Mouse (Mus musculus) forebrain, embryonic 14.5 days (tissue): ENCODE data around the gene Rbx1. TPM values are rescaled to one million over a fixed set of nuclear protein-coding genes. Genes with fewer than 3 reads are reported as not detected.
A peak's percentile ranks its signal among the peaks of the same experiment; 100 is the strongest.

Source experiments
- ATAC-seq: fragments of 200-750 bp; cut with Nextera tagmentation; 2 replicates; pipeline ENCODE4 v1.8.0; 2017; ENCODE audit warnings: mild to moderate bottlenecking, moderate library complexity
- DNase-seq: peaks from one replicate; pipeline ENCODE4 v3.0.0-alpha.2; 2015; ENCODE audit warnings: low spot score
- H3K27ac ChIP-seq: fragments of 300-500 bp; sonication (generic); 2 replicates; pipeline ENCODE4 v1.5.1; 2014; ENCODE audit warnings: low read depth, mild to moderate bottlenecking, control low read depth, low read length, moderate library complexity
- H3K27me3 ChIP-seq: fragments of 300-500 bp; sonication (generic); replicated peaks from 2 replicates; pipeline ENCODE4 v1.6.1; 2014; ENCODE audit warnings: low read length, control low read depth, mixed read lengths; ENCODE audit not compliant: control insufficient read depth, insufficient read depth
- H3K36me3 ChIP-seq: fragments of 300-500 bp; sonication (generic); 2 replicates; pipeline ENCODE4 v1.6.1; 2014; ENCODE audit warnings: low read length, control low read depth; ENCODE audit not compliant: control insufficient read depth, insufficient read depth
- H3K4me1 ChIP-seq: fragments of 300-500 bp; sonication (generic); 2 replicates; pipeline ENCODE4 v1.6.1; 2014; ENCODE audit warnings: antibody characterized with exemption, low read length, control low read depth; ENCODE audit not compliant: control insufficient read depth, insufficient read depth
- H3K4me2 ChIP-seq: fragments of 300-500 bp; sonication (generic); 2 replicates; pipeline ENCODE4 v1.6.1; 2014; ENCODE audit warnings: mild to moderate bottlenecking, control low read depth, low read length
- H3K4me3 ChIP-seq: fragments of 300-500 bp; sonication (generic); 2 replicates; pipeline ENCODE4 v1.5.1; 2014; ENCODE audit warnings: low read depth, low read length, control low read depth
- H3K9ac ChIP-seq: fragments of 300-500 bp; sonication (generic); 2 replicates; pipeline ENCODE4 v1.6.1; 2014; ENCODE audit warnings: mild to moderate bottlenecking, low read length, control low read depth, moderate library complexity
- H3K9me3 ChIP-seq: fragments of 300-500 bp; sonication (generic); replicated peaks from 2 replicates; pipeline ENCODE4 v1.6.1; 2016; ENCODE audit warnings: low read length, control low read depth, mixed read lengths; ENCODE audit not compliant: control insufficient read depth
- WGBS: fragments of 180-500 bp; shearing (Covaris S2); extraction: QIAGEN DNeasy Blood & Tissue Kit; methylation state at CpG from one replicate; pipeline ENCODE4 v1.1.7; 2014; 5-methylcytosine and 5-hydroxymethylcytosine counted together
- polyA plus RNA-seq: library from polyadenylated mRNA; unstranded; fragments of >200 nt; fragmentation: Nextera tagmentation; extraction: Ambion mirVana; gene quantifications from 2 replicates; pipeline ENCODE4 v1.2.1, GENCODE M21; 2014

Rbx1 gene
- polyA plus RNA-seq, 1 experiment from 2014 or later: 641 TPM

GRCm38 (mm10) chr15:81439236-81439635 lies 26.9 kb upstream of the Rbx1 start:
- Histone ChIP-seq H3K36me3 (peaks cover 25% of the 10 kb centered on the region), H3K9ac (no peak overlapping the region), H3K4me1 (no peaks in the 10 kb centered on the region), H3K4me3 (no peak overlapping the region), H3K27me3 (no peaks in the 10 kb centered on the region), H3K4me2 (no peak overlapping the region), H3K27ac (no peak overlapping the region), H3K9me3 (no peaks in the 10 kb centered on the region)
- ATAC-seq (no peak), DNase-seq (no peak)

- Histone ChIP-seq H3K36me3 (peaks cover 19% of the 10 kb centered on the region), H3K4me3 (no peak overlapping the region)
- peak; percentile 63; the same call in 1 of the 2 replicates for ATAC-seq
Observed at GRCm38 (mm10) chr15:81448463-81448862, 17.6 kb upstream of the Rbx1 start.

GRCm38 (mm10) chr15:81461523-81461922 lies 4.6 kb upstream of the Rbx1 start:
- Histone ChIP-seq H3K27me3 (no peaks in the 10 kb centered on the region), H3K4me2 (no peak overlapping the region), H3K27ac (no peak overlapping the region), H3K4me1 (0 out of 2 replicates have a peak, but pooled peaks cover 3% of the 10 kb centered on the region), H3K36me3 (peaks cover 4% of the 10 kb centered on the region; the same call in 1 of the 2 replicates), H3K9ac (no peak overlapping the region), H3K4me3 (no peak overlapping the region), H3K9me3 (no peaks in the 10 kb centered on the region)
- no peak for ATAC-seq
- WGBS: 81% methylated on average over 7 of the region's 7 CpGs
- no peak for DNase-seq

More at GRCm38 (mm10) chr15:81448463-81448862, 17.6 kb upstream of the Rbx1 start:
- WGBS: 54% methylated on average over 3 of the region's 3 CpGs
- no peak overlapping the region for H3K9ac ChIP-seq
- no peaks in the 10 kb centered on the region for H3K4me1 ChIP-seq
- no peak overlapping the region for H3K4me2 ChIP-seq
- no peaks in the 10 kb centered on the region for H3K27me3 ChIP-seq
- DNase-seq: peak; percentile 89
- H3K9me3 ChIP-seq: no peaks in the 10 kb centered on the region
- 0 out of 2 replicates have a peak overlapping the region, but pooled peaks have one; percentile 21 for H3K27ac ChIP-seq

- DNase-seq: no peak
- 79% methylated on average over 12 of the region's 12 CpGs for WGBS
- no peaks in the 10 kb centered on the region for H3K9me3 ChIP-seq
Observed at GRCm38 (mm10) chr15:81465016-81465660, 958 bp upstream of the Rbx1 start.

GRCm38 (mm10) chr15:81466738-81467113 lies 630 bp downstream of the Rbx1 start:
- peaks cover 14% of the 10 kb centered on the region for H3K4me1 ChIP-seq
- H3K27ac ChIP-seq: peak overlapping the region; percentile 87
- H3K27me3 ChIP-seq: no peaks in the 10 kb centered on the region
- no peak for DNase-seq
- H3K9me3 ChIP-seq: no peaks in the 10 kb centered on the region
- peak overlapping the region; percentile 61 for H3K4me3 ChIP-seq
- peaks cover 27% of the 10 kb centered on the region for H3K36me3 ChIP-seq
- peak overlapping the region; percentile 60 for H3K4me2 ChIP-seq
- peak overlapping the region; percentile 78 for H3K9ac ChIP-seq
- under 1% methylated on average over 15 of the region's 15 CpGs for WGBS
- no peak for ATAC-seq

More at GRCm38 (mm10) chr15:81465016-81465660, 958 bp upstream of the Rbx1 start:
- peak overlapping the region; percentile 61 for H3K4me3 ChIP-seq
- peak overlapping the region; percentile 76 for H3K4me2 ChIP-seq
- peaks cover 15% of the 10 kb centered on the region; the same call in 1 of the 2 replicates for H3K36me3 ChIP-seq
- peak overlapping the region; percentile 77; the same call in 1 of the 2 replicates for H3K9ac ChIP-seq
- peaks cover 14% of the 10 kb centered on the region for H3K4me1 ChIP-seq
- no peak for ATAC-seq
- no peaks in the 10 kb centered on the region for H3K27me3 ChIP-seq
- peak overlapping the region; percentile 86 for H3K27ac ChIP-seq

- peaks cover 11% of the 10 kb centered on the region for H3K4me1 ChIP-seq
- 90% methylated on average over 8 of the region's 8 CpGs for WGBS
- H3K9me3 ChIP-seq: no peaks in the 10 kb centered on the region
- peaks cover 65% of the 10 kb centered on the region for H3K36me3 ChIP-seq
- DNase-seq (no peak), ATAC-seq (no peak)
- H3K4me2 ChIP-seq: no peak overlapping the region
- no peak overlapping the region for H3K4me3 ChIP-seq
- no peak overlapping the region for H3K27ac ChIP-seq
- no peak overlapping the region for H3K9ac ChIP-seq
- no peaks in the 10 kb centered on the region for H3K27me3 ChIP-seq
Observed at GRCm38 (mm10) chr15:81470735-81471134, 4.6 kb downstream of the Rbx1 start.

- Histone ChIP-seq H3K4me2 (no peak overlapping the region), H3K4me3 (no peak overlapping the region), H3K9ac (no peak overlapping the region), H3K27ac (no peak overlapping the region), H3K27me3 (no peaks in the 10 kb centered on the region), H3K36me3 (peaks cover 70% of the 10 kb centered on the region), H3K4me1 (peaks cover 9% of the 10 kb centered on the region), H3K9me3 (no peaks in the 10 kb centered on the region)
- no peak for ATAC-seq
- WGBS: 96% methylated on average over 5 of the region's 5 CpGs
- DNase-seq: no peak
Observed at GRCm38 (mm10) chr15:81472256-81472655, 6.2 kb downstream of the Rbx1 start.

GRCm38 (mm10) chr15:81475654-81476053 lies 9.6 kb downstream of the Rbx1 start:
- no peaks in the 10 kb centered on the region for H3K27me3 ChIP-seq
- H3K4me2 ChIP-seq: no peak overlapping the region
- no peak for ATAC-seq
- no peaks in the 10 kb centered on the region for H3K9me3 ChIP-seq
- H3K36me3 ChIP-seq: peaks cover 54% of the 10 kb centered on the region
- H3K27ac ChIP-seq: no peak overlapping the region
- WGBS: 43% methylated on average over 3 of the region's 3 CpGs
- H3K4me3 ChIP-seq: no peak overlapping the region
- DNase-seq: peak; percentile 27
- H3K4me1 ChIP-seq: no peaks in the 10 kb centered on the region
- no peak overlapping the region for H3K9ac ChIP-seq

- ATAC-seq (no peak), DNase-seq (peak; percentile 42)
- Histone ChIP-seq H3K36me3 (peaks cover 44% of the 10 kb centered on the region), H3K27ac (no peak overlapping the region), H3K9ac (no peak overlapping the region), H3K4me2 (peak overlapping the region; percentile 5; the same call in 1 of the 2 replicates), H3K4me1 (no peaks in the 10 kb centered on the region), H3K4me3 (no peak overlapping the region), H3K9me3 (no peaks in the 10 kb centered on the region), H3K27me3 (no peaks in the 10 kb centered on the region)
- WGBS: 5% methylated on average over 2 of the region's 2 CpGs
Observed at GRCm38 (mm10) chr15:81476597-81476996, 10.5 kb downstream of the Rbx1 start.
